Mouse (Mus musculus): Measurements from ENCODE around the gene Srsf6. TPM values are rescaled to one million over a fixed set of nuclear protein-coding genes. Genes with fewer than 3 reads are reported as not detected.
A peak's percentile ranks its signal among the peaks of the same experiment; 100 is the strongest.

The Srsf6 gene
- polyA plus RNA-seq, 1 experiment from 2014 or later: 242 TPM

GRCm38 (mm10) chr2:162899880-162900589 lies 31.3 kb upstream of the Srsf6 start:
- no peaks in the 10 kb centered on the region for H3K9me3 ChIP-seq (ENCODE audit: low read depth, low read length)
- H3K9ac ChIP-seq: no peak overlapping the region
- WGBS: 55% methylated on average over 12 of the region's 12 CpGs
- ATAC-seq (ENCODE audit: insufficient read depth): no peak
- H3K27me3 ChIP-seq (ENCODE audit: insufficient read depth, low read length): no peaks in the 10 kb centered on the region
- H3K27ac ChIP-seq (ENCODE audit: low read depth): no peak overlapping the region
- no peak overlapping the region for H3K4me2 ChIP-seq
- H3K4me1 ChIP-seq (ENCODE audit: insufficient read depth): no peaks in the 10 kb centered on the region
- no peak for DNase-seq
- H3K36me3 ChIP-seq (ENCODE audit: insufficient read depth): no peaks in the 10 kb centered on the region
- no peak overlapping the region for H3K4me3 ChIP-seq (ENCODE audit: low read depth, low read length)
- no peak for TF ChIP-seq CTCF (IDR thresholded peaks at IDR 0.05; ENCODE audit: low read depth)

- Histone ChIP-seq H3K4me3 (ENCODE audit: low read depth, low read length) (no peak overlapping the region), H3K27me3 (ENCODE audit: insufficient read depth, low read length) (no peaks in the 10 kb centered on the region), H3K27ac (ENCODE audit: low read depth) (no peak overlapping the region), H3K4me1 (ENCODE audit: insufficient read depth) (no peaks in the 10 kb centered on the region), H3K9ac (no peak overlapping the region), H3K36me3 (ENCODE audit: insufficient read depth) (no peaks in the 10 kb centered on the region), H3K9me3 (ENCODE audit: low read depth, low read length) (no peaks in the 10 kb centered on the region), H3K4me2 (no peak overlapping the region)
- DNase-seq (no peak), ATAC-seq (ENCODE audit: insufficient read depth) (no peak)
- TF ChIP-seq CTCF (IDR thresholded peaks at IDR 0.05; ENCODE audit: low read depth): no peak
- WGBS: 48% methylated on average over 2 of the region's 2 CpGs
Observed at GRCm38 (mm10) chr2:162900590-162900916, 30.8 kb upstream of the Srsf6 start.

- H3K36me3 ChIP-seq (ENCODE audit: insufficient read depth): no peaks in the 10 kb centered on the region
- no peaks in the 10 kb centered on the region for H3K9me3 ChIP-seq (ENCODE audit: low read depth, low read length)
- H3K4me3 ChIP-seq (ENCODE audit: low read depth, low read length): no peak overlapping the region
- H3K27ac ChIP-seq (ENCODE audit: low read depth): no peak overlapping the region
- H3K4me2 ChIP-seq: no peak overlapping the region
- H3K27me3 ChIP-seq (ENCODE audit: insufficient read depth, low read length): no peaks in the 10 kb centered on the region
- no peak overlapping the region for H3K9ac ChIP-seq
- no peak for ATAC-seq (ENCODE audit: insufficient read depth)
- DNase-seq: no peak
- no peaks in the 10 kb centered on the region for H3K4me1 ChIP-seq (ENCODE audit: insufficient read depth)
- TF ChIP-seq CTCF (IDR thresholded peaks at IDR 0.05; ENCODE audit: low read depth): no peak
- 75% methylated on average over 4 of the region's 4 CpGs for WGBS
Observed at GRCm38 (mm10) chr2:162905902-162906301, 25.4 kb upstream of the Srsf6 start.

- WGBS: 41% methylated on average over 16 of the region's 16 CpGs
- Histone ChIP-seq H3K36me3 (ENCODE audit: insufficient read depth) (no peaks in the 10 kb centered on the region), H3K27me3 (ENCODE audit: insufficient read depth, low read length) (no peaks in the 10 kb centered on the region), H3K4me1 (ENCODE audit: insufficient read depth) (no peaks in the 10 kb centered on the region), H3K9me3 (ENCODE audit: low read depth, low read length) (no peaks in the 10 kb centered on the region), H3K4me3 (ENCODE audit: low read depth, low read length) (no peak overlapping the region), H3K27ac (ENCODE audit: low read depth) (no peak overlapping the region), H3K4me2 (no peak overlapping the region; the same call in 1 of the 2 replicates), H3K9ac (no peak overlapping the region)
- TF ChIP-seq CTCF (IDR thresholded peaks at IDR 0.05; ENCODE audit: low read depth): peak; percentile 38
- ATAC-seq (ENCODE audit: insufficient read depth) (no peak), DNase-seq (peak; percentile 28)
Observed at GRCm38 (mm10) chr2:162908052-162908491, 23.3 kb upstream of the Srsf6 start.

- no peaks in the 10 kb centered on the region for H3K27me3 ChIP-seq (ENCODE audit: insufficient read depth, low read length)
- H3K4me2 ChIP-seq: no peak overlapping the region
- no peak overlapping the region for H3K4me3 ChIP-seq (ENCODE audit: low read depth, low read length)
- H3K9ac ChIP-seq: no peak overlapping the region
- no peak for TF ChIP-seq CTCF (IDR thresholded peaks at IDR 0.05; ENCODE audit: low read depth)
- H3K9me3 ChIP-seq (ENCODE audit: low read depth, low read length): no peaks in the 10 kb centered on the region
- H3K27ac ChIP-seq (ENCODE audit: low read depth): no peak overlapping the region
- no peaks in the 10 kb centered on the region for H3K36me3 ChIP-seq (ENCODE audit: insufficient read depth)
- no peaks in the 10 kb centered on the region for H3K4me1 ChIP-seq (ENCODE audit: insufficient read depth)
- ATAC-seq (ENCODE audit: insufficient read depth) (no peak), DNase-seq (no peak)
- 72% methylated on average over 3 of the region's 3 CpGs for WGBS
Observed at GRCm38 (mm10) chr2:162914040-162914439, 17.3 kb upstream of the Srsf6 start.

GRCm38 (mm10) chr2:162914519-162914918 lies 16.8 kb upstream of the Srsf6 start:
- H3K36me3 ChIP-seq (ENCODE audit: insufficient read depth): no peaks in the 10 kb centered on the region
- H3K9me3 ChIP-seq (ENCODE audit: low read depth, low read length): no peaks in the 10 kb centered on the region
- no peak for ATAC-seq (ENCODE audit: insufficient read depth)
- no peaks in the 10 kb centered on the region for H3K4me1 ChIP-seq (ENCODE audit: insufficient read depth)
- H3K4me3 ChIP-seq (ENCODE audit: low read depth, low read length): no peak overlapping the region
- no peak overlapping the region for H3K27ac ChIP-seq (ENCODE audit: low read depth)
- peak; percentile 46 for TF ChIP-seq CTCF (IDR thresholded peaks at IDR 0.05; ENCODE audit: low read depth)
- peak; percentile 33 for DNase-seq
- 52% methylated on average over 2 of the region's 2 CpGs for WGBS
- H3K4me2 ChIP-seq: no peak overlapping the region
- H3K27me3 ChIP-seq (ENCODE audit: insufficient read depth, low read length): no peaks in the 10 kb centered on the region
- no peak overlapping the region for H3K9ac ChIP-seq

- no peaks in the 10 kb centered on the region for H3K36me3 ChIP-seq (ENCODE audit: insufficient read depth)
- no peaks in the 10 kb centered on the region for H3K9me3 ChIP-seq (ENCODE audit: low read depth, low read length)
- H3K4me2 ChIP-seq: no peak overlapping the region
- DNase-seq (no peak), ATAC-seq (ENCODE audit: insufficient read depth) (no peak)
- H3K9ac ChIP-seq: no peak overlapping the region
- no peak overlapping the region for H3K4me3 ChIP-seq (ENCODE audit: low read depth, low read length)
- H3K4me1 ChIP-seq (ENCODE audit: insufficient read depth): no peaks in the 10 kb centered on the region
- no peak overlapping the region for H3K27ac ChIP-seq (ENCODE audit: low read depth)
- TF ChIP-seq CTCF (IDR thresholded peaks at IDR 0.05; ENCODE audit: low read depth): no peak
- WGBS: 49% methylated on average over 5 of the region's 5 CpGs
- no peaks in the 10 kb centered on the region for H3K27me3 ChIP-seq (ENCODE audit: insufficient read depth, low read length)
Observed at GRCm38 (mm10) chr2:162919926-162920325, 11.4 kb upstream of the Srsf6 start.
